Mouse (Mus musculus): ENCODE data around the gene Fto. TPM values are rescaled to one million over a fixed set of nuclear protein-coding genes. Genes with fewer than 3 reads are reported as not detected.

The Fto gene
- total RNA-seq, 2 experiments from 2014 or later = 81.7 to 85.5 TPM

DNA sequence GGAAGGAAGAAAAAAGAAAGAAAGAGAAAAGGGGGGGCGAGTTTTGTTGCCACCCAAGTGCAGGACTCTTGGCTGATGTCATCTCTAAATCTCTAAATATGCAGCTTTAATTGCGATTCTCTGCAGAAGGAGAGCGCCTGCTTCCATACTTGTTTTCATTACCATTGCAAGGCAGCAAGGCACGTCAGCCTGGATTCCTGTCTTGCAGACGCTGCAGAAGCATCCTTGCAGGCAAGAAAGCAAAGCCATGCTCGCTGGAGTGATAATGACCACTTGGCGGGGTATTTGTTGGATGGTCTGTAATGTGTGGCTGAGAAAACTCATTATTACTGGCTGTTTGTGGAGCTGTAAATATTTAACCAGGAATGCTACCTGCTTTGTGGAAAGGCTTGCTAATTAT is 396.4 kb downstream of the Fto start:
- no peak for TF ChIP-seq CTCF (IDR thresholded peaks at IDR 0.05)
- DNase-seq = no peak
- no peak overlapping the region for H3K27ac ChIP-seq
- intact Hi-C loops (cut with DNase I) = no loop called here
- H3K4me3 ChIP-seq = no peak overlapping the region

DNA sequence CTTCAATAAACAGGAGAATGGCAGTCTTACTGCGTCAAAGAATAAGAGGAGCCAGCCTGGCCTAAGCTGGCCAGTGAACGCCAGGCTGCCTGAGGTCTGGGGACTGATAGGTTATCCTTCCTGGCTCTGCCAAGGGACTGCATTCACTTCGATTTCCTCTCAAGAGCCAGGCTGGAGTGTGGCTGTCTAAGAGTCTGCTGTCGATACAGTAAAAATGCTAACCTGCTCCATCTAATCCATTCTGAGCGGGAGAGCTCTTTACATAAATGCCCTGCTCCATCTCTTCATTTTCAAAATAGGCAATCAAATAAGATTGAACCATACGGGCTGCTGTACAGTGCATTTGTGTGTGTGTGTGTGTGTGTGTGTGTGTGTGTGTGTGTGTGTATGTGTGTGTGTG is 397.9 kb downstream of the Fto start:
- no peak overlapping the region for H3K4me3 ChIP-seq

DNA sequence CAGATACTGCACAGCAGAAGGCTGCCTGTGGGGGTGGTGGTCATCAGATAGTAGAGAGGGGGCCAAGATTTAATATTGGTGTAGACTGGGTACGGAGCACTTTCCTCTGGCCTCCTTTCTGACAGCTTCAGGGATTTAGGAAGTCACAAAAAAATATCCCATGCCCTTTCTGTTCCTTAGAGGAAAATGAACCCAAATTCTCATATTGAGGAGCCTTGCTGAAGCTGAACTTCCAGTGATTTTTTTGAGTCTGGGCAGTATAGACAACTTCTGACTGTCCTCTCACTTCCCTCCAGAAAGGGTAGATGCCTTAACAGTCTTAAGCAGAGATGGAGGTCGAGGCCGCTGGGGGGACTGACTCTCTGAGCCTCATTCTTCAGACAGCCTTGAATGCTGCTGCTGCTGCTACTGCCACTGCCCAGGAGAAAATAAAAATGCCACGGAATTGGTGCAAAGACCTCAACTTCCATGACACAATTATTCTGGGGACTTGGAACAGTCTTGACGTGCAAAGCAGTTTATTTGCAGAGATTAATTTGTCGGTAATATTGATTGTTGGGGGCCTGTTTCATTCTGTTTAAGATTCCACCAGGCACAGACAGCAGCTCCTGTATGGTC is 398.8 kb downstream of the Fto start:
- no peak for TF ChIP-seq CTCF (IDR thresholded peaks at IDR 0.05)
- intact Hi-C loops (cut with DNase I) = no loop called here
- H3K27ac ChIP-seq = no peak overlapping the region

More for the DNA sequence above, 397.9 kb downstream of the Fto start:
- no peak for TF ChIP-seq CTCF (IDR thresholded peaks at IDR 0.05)
- no peak overlapping the region for H3K27ac ChIP-seq
- intact Hi-C loops (cut with DNase I) = no loop called here
- no peak for DNase-seq

DNA sequence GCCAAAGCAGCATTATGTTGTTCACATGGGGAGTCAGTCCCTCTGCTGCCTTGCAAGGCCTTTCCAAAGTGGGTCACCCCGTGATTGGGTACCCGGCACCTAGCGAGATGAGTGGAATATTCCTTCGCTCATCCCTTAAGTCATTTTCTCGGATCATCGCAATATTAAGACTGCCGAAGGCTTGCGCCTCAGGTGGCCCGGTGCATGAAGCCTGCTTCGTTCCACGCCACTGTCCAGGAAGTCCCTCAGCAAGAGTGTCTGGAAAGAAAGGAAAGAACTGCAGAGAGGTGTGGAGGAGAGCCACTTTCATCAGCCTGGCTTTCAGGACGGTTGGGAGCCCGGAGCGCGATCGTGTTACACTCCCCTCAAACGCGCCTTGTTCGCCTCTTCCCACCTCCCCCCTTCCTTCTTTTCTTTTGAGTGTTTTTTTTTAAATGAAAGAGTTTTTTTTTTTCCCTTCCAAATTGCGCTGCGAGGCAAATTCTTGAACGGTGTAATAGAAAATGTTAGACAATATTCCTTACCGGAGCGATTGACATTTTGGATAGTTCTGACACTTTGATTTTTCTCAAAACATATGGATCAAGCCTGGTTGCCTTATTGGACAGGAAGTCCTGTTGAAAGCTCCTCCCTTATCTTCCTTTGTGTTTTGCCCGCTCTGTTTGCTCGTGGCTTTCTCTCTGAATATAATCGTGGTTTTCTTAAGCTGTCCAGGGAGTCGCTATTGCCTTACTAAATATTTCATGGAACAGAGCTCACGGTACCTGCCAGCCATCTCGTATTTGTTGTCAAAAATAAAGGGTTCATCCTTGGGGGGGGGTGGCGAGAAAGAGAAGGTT is 399.6 kb downstream of the Fto start:
- no peak for DNase-seq

More for the DNA sequence above, 398.8 kb downstream of the Fto start:
- DNase-seq = no peak
- H3K4me3 ChIP-seq = no peak overlapping the region

DNA sequence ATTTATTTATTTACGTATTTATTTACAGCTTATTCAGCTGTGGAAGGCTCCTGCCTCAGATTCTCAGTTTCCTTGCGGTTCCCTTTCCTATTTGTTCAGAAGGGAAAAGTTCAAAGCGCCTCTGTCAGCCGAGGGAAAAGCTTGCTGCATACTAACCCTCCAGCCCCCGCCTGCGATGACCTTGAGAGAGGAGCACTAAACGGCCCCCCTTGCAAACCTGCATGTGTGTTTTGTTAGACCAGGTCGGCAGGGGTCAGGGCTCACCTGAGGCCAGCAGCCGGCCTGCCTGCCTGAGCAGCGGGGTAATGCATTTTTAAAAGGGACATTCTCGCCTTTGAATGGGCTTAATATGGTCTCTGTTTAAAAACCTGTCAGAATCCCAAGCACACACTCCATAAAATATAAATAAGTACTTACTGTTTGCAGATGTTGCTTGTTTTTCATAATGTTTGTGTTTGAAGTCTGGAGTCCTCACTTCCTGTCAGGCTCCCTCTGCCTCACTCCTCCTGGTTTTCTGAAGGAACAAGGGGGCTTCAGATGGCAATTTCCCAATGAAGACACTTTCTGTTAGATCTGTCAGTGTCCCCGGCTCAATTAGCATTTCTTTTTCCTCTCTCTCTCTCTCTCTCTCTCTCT is 400.5 kb downstream of the Fto start:
- no peak for DNase-seq
- no peak overlapping the region for H3K27ac ChIP-seq
- H3K4me3 ChIP-seq = peak overlapping the region; percentile 64
- intact Hi-C loops (cut with DNase I) = no loop called here
- TF ChIP-seq CTCF (IDR thresholded peaks at IDR 0.05) = no peak

More for the DNA sequence above, 399.6 kb downstream of the Fto start:
- Histone ChIP-seq H3K4me3 (peak overlapping the region; percentile 64), H3K27ac (no peak overlapping the region)
- intact Hi-C loops (cut with DNase I) = no loop called here
- no peak for TF ChIP-seq CTCF (IDR thresholded peaks at IDR 0.05)

DNA sequence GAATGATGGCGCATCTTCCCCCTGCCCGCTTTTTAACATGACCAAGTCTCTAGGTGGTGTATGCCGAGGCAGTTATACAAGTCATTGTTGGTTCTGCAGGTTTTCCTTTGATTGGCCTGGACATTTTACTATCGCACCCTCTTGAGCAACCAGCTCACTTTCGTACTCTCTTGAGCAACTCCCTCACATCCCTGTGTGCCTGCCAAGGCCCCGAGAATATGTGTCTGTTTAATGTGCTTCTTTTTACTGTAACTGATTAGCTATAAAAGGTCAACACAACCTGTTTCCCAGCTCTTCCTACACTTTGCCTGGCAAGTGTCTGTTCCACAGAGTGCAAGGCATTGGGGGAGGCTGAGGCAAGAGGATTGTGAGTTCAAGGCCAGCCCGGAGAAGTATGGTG is 401.4 kb downstream of the Fto start:
- intact Hi-C loops (cut with DNase I) = loop anchor here (5.0 kb wide), 1 partner anchor 68 kb away; no protein-coding TSS in a partner anchor
- TF ChIP-seq CTCF (IDR thresholded peaks at IDR 0.05) = no peak
- Histone ChIP-seq H3K4me3 (no peak overlapping the region), H3K27ac (no peak overlapping the region)
- DNase-seq = no peak

- intact Hi-C loops (cut with DNase I) = loop anchor here (5.0 kb wide), 1 partner anchor 67 kb away; no protein-coding TSS in a partner anchor
- H3K27ac ChIP-seq = no peak overlapping the region
- DNase-seq = no peak
- no peak for TF ChIP-seq CTCF (IDR thresholded peaks at IDR 0.05)
- no peak overlapping the region for H3K4me3 ChIP-seq
Measured at GRCm38 (mm10) chr8:91715387-91716085, 402.2 kb downstream of the Fto start.

Other genes starting within 250 kb of the Fto start
- gene Rbl2, start 243.5 kb upstream of the Fto start, total RNA-seq (2021) = 10 to 100 TPM; 39.4 to 40.1 TPM
- 10 to 100 TPM; 51.7 to 54.2 TPM for gene Aktip, start 113.5 kb upstream of the Fto start, total RNA-seq (2021)
- 1 to 10 TPM; 2.0 to 2.3 TPM for gene Rpgrip1l, start 263 bp upstream of the Fto start, total RNA-seq (2021)

Measured in gastrocnemius, adult 2 months (tissue).